Mouse (Mus musculus): ENCODE measurements at regions not wholly inside any gene's neighbourhood (a gene's known extent, or its start where the extent isn't known, plus 50 kb on each side); places are given as distances from the start of the nearest gene placed in this dataset.

GRCm38 (mm10) chr1:72764522-72764921, 53.4 kb downstream of the Rpl37a start:
- Histone ChIP-seq H3K4me1 (peaks cover 14% of the 10 kb centered on the region), H3K4me2 (peak overlapping the region; percentile 8; the same call in 1 of the 2 replicates), H3K27ac (no peak overlapping the region), H3K9ac (no peak overlapping the region), H3K4me3 (replicated peaks) (no peak overlapping the region), H3K27me3 (no peaks in the 10 kb centered on the region; the same call in 1 of the 2 replicates), H3K36me3 (replicated peaks) (no peaks in the 10 kb centered on the region), H3K9me3 (no peaks in the 10 kb centered on the region)
- ATAC-seq (ENCODE audit: low FRiP score): no peak
- 67% methylated on average over 10 of the region's 10 CpGs for WGBS

DNA sequence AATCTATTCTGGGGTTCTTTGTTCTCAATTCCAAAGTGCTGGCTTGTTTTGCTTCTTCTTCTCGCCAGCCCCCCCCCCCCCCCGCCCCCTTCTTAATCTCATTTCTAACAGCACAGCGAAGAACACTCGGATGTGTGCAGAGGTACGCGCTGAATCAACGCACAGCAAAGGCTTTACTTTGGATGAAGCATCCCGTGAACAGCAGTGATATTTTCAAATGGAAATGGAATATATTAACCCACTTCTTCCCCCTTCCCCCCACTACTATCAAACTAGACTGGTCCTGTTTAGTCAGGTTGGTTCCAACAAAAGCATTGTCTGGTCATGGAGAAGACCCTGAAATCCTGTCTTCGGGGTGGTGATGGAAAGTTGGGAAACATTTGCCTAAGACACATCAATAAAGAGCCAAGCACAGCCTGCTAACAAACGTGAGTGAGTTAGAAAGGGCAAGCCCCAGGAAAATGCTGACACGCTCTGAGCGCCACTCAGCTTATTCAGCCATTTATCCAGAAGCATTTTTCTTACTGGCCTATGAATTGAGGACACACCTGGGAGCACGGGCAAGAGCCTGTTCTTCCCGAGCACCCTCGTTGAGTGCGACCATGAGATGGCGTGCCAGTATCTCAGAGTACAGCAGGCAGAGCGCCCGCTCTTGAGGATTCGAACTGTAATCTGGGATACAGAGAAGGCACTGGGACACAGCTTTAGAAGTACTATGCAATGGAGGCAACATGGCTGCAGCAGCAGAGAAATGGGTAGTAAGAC, 54.1 kb downstream of the Rpl37a start:
- 68% methylated on average over 20 of the region's 20 CpGs for WGBS

DNA sequence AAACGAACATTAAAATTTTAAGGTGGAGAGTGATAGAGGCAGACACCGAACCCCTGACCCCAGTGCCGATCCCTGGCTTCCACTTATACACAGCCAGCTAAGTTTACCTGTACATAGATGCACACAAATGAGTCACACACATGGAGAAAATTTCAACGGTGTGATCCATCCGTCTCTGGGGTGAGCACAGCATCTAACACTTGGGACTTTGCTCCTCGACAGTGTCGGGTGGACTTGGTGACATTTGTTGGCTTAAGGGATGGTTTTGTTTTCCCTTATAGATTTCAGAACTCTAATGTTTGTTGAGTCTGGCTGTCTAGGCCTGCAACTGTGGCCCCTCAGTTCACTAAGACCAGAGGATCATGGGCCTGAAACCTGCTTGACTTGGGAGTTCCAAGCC, 54.9 kb upstream of the Igfbp2 start:
- H3K4me1 ChIP-seq: peaks cover 12% of the 10 kb centered on the region
- WGBS: 97% methylated on average over 7 of the region's 7 CpGs

More for the DNA sequence above, 54.1 kb downstream of the Rpl37a start:
- H3K4me1 ChIP-seq: peaks cover 14% of the 10 kb centered on the region
- H3K27ac ChIP-seq: no peak overlapping the region
- no peak overlapping the region for H3K9ac ChIP-seq
- H3K4me2 ChIP-seq: peak overlapping the region; percentile 8; the same call in 1 of the 2 replicates
- no peaks in the 10 kb centered on the region for H3K9me3 ChIP-seq
- ATAC-seq (ENCODE audit: low FRiP score): no peak
- no peaks in the 10 kb centered on the region; the same call in 1 of the 2 replicates for H3K27me3 ChIP-seq
- no peak overlapping the region for H3K4me3 ChIP-seq (replicated peaks)
- no peaks in the 10 kb centered on the region for H3K36me3 ChIP-seq (replicated peaks)

DNA sequence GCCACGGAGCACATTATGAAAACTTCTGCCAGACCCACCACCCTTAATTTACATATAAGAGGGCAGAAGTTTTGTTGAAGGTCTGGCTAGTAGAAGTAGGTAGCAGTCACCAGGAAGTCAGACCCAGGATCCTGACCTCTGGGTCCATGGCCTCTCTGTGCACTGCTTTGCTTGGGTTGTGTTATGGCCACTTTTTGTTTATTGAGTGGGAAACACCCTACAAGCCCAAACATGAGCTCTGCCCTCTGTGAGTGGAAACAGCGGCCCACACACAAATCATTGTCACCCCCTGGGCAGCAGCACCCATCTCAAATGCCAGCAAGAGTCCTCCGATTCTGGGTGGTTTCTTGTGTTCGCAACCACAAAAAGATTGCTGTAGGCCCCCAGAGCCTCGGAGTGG, 51.6 kb upstream of the Igfbp2 start:
- no peaks in the 10 kb centered on the region for H3K36me3 ChIP-seq (replicated peaks)
- no peak for ATAC-seq (ENCODE audit: low FRiP score)
- WGBS: 95% methylated on average over 5 of the region's 5 CpGs
- no peaks in the 10 kb centered on the region for H3K27me3 ChIP-seq
- H3K4me2 ChIP-seq: no peak overlapping the region
- no peak overlapping the region for H3K9ac ChIP-seq
- H3K4me1 ChIP-seq: no peaks in the 10 kb centered on the region
- H3K9me3 ChIP-seq: no peaks in the 10 kb centered on the region
- H3K27ac ChIP-seq: no peak overlapping the region
- H3K4me3 ChIP-seq (replicated peaks): no peak overlapping the region

More for the DNA sequence above, 54.9 kb upstream of the Igfbp2 start:
- Histone ChIP-seq H3K36me3 (replicated peaks) (no peaks in the 10 kb centered on the region), H3K27me3 (no peaks in the 10 kb centered on the region), H3K4me3 (replicated peaks) (no peak overlapping the region), H3K9ac (no peak overlapping the region), H3K9me3 (no peaks in the 10 kb centered on the region), H3K27ac (no peak overlapping the region), H3K4me2 (no peak overlapping the region)
- no peak for ATAC-seq (ENCODE audit: low FRiP score)

DNA sequence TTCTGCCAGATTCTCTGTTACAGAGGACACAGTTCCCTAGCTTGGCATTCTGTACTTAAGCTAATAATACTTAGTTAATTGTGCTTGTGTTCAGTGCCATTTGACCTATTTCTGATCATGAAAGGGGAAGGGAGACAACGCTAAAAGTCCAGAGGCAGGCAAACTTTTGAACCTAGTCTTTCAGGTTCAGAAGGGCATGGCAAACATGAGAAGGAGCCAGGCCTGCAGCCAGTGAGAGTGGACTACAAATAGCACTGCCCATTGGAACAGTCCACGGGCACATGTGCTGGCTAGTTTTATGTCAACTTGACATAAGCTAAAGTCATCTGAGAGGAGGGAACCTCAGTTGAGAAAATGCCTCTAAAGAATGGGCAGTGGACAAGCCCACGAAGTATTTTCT, 51.1 kb upstream of the Igfbp2 start:
- Histone ChIP-seq H3K9ac (no peak overlapping the region), H3K4me3 (replicated peaks) (no peak overlapping the region)

More for the DNA sequence above, 51.1 kb upstream of the Igfbp2 start:
- Histone ChIP-seq H3K9me3 (no peaks in the 10 kb centered on the region), H3K36me3 (replicated peaks) (no peaks in the 10 kb centered on the region), H3K27ac (no peak overlapping the region), H3K4me2 (no peak overlapping the region), H3K27me3 (no peaks in the 10 kb centered on the region), H3K4me1 (no peaks in the 10 kb centered on the region)
- WGBS: 86% methylated on average over 3 of the region's 3 CpGs
- ATAC-seq (ENCODE audit: low FRiP score): no peak
